In the genomic region with DNA sequence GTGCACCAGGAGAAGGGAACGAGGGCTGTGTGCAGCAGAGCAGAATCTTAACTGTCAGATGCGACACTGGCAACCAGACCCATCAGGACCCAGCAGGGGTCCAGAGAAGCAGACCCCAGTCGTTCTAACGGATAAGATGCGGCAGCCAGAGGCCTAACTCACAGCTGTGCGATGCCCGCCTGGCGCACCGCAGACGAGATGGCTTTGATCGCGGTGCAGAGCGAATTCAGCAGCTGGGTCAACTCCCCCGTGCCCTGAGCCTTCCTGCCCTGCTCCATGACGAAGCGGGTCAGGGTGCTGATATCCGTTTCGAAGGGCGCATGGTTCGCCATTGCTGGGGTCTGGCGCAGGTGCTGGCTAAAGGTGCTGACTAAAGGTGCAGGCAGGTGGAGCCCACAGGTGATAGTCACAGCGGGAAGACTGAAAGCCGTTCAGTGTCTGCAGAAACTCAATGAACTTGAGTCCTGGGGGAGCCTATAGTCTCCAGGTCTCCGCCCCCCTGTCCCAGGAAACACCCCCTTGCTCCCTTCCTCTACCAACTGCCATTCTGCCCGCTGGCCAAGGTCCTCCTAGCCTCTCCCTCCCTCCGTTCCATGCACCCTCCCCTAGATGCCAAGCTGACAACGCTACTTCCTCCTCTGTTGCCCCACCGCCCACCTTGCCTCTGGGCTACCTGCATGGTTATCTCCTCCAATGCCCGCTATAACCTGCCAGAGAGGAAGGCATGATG, we compare ENCODE assay signal across 7 mouse cellular contexts. TPM values are rescaled to one million over a fixed set of nuclear protein-coding genes. Genes with fewer than 3 reads are reported as not detected.
DNase-seq lines count a peak whose midpoint lies in the region; ATAC-seq lines count a peak whose summit lies in the region.

A gene (minus strand): TSS at position 571 of the 730 bp plus-strand sequence.

- H3K4me3 ChIP-seq in forebrain, embryonic 13.5 days = peak within 1 kb of the TSS; percentile 5; the same call in 1 of the 2 replicates
- H3K4me3 ChIP-seq in midbrain, embryonic 13.5 days (replicated peaks) = peak within 1 kb of the TSS; percentile 29

- H3K9ac ChIP-seq in forebrain, embryonic 13.5 days = no peak within 1 kb of the TSS
- peak within 1 kb of the TSS; percentile 24; the same call in 1 of the 2 replicates for H3K9ac ChIP-seq in midbrain, embryonic 13.5 days (replicated peaks)

- H3K9me3 ChIP-seq in forebrain, embryonic 13.5 days (replicated peaks) = no peaks in the 10 kb centered on the region
- H3K9me3 ChIP-seq in midbrain, embryonic 13.5 days = no peaks in the 10 kb centered on the region; the same call in 1 of the 2 replicates

- peak; percentile 14 for DNase-seq in ovary, postnatal 36 days (ENCODE audit: low spot score)
- DNase-seq in ovary, postnatal 14 days (ENCODE audit: low spot score) = no peak
- DNase-seq in kidney, postnatal 14 days = peak; percentile 85
- DNase-seq in frontal cortex, adult 2 months (ENCODE audit: extremely low spot score in 1 of 2, low spot score in 1 of 2) = no peak
- no peak for DNase-seq in left cerebral cortex, adult 9 months (ENCODE audit: low spot score in 2 of 2)

- H3K4me1 ChIP-seq in forebrain, embryonic 13.5 days = no peaks in the 10 kb centered on the region
- peaks cover 7% of the 10 kb centered on the region; the same call in 1 of the 2 replicates for H3K4me1 ChIP-seq in midbrain, embryonic 13.5 days (replicated peaks)

- WGBS in forebrain, embryonic 13.5 days = 5% methylated on average over 29 of the region's 29 CpGs
- WGBS in midbrain, embryonic 13.5 days = 4% methylated on average over 29 of the region's 29 CpGs

- peaks cover 34% of the 10 kb centered on the region for H3K27me3 ChIP-seq in forebrain, embryonic 13.5 days
- H3K27me3 ChIP-seq in midbrain, embryonic 13.5 days = peaks cover 30% of the 10 kb centered on the region

- no peak for ATAC-seq in forebrain, embryonic 13.5 days
- peak; percentile 11; the same call in 1 of the 2 replicates for ATAC-seq in midbrain, embryonic 13.5 days

- peak within 1 kb of the TSS; percentile 36 for H3K4me2 ChIP-seq in forebrain, embryonic 13.5 days
- peak within 1 kb of the TSS; percentile 52 for H3K4me2 ChIP-seq in midbrain, embryonic 13.5 days (replicated peaks)

- H3K27ac ChIP-seq in forebrain, embryonic 13.5 days = no peak within 1 kb of the TSS
- no peak within 1 kb of the TSS for H3K27ac ChIP-seq in midbrain, embryonic 13.5 days

- no peaks in the 10 kb centered on the region for H3K36me3 ChIP-seq in forebrain, embryonic 13.5 days (ENCODE audit: poor library complexity, severe bottlenecking)
- H3K36me3 ChIP-seq in midbrain, embryonic 13.5 days = no peaks in the 10 kb centered on the region

RNA-seq across cellular contexts. Expression of the gene that starts here (rescaled TPM):
- polyA plus RNA-seq in forebrain, embryonic 13.5 days (2015; fragmentation: Nextera tagmentation; extraction: Ambion mirVana) = 0.42 TPM in 1 of 2 replicates, not detected in the other
- not detected in 2 replicates for polyA plus RNA-seq in midbrain, embryonic 13.5 days (2015; fragmentation: Nextera tagmentation; extraction: Ambion mirVana)
- polyA plus RNA-seq in frontal cortex, adult 2 months (2012; rRNA removed) = 0.19 and 0.22 TPM in 2 replicates

Comparison
In these comparisons a context has a peak if more than half of its experiments do, and no peak if none do; other contexts are left out.
1. DNase-seq: peak in ovary, postnatal 36 days (single experiment) and kidney, postnatal 14 days (single experiment); none in ovary, postnatal 14 days (single experiment), frontal cortex, adult 2 months (0 of 2) and left cerebral cortex, adult 9 months (0 of 2).
2. Peak in ATAC-seq, H3K4me3 ChIP-seq, H3K9ac ChIP-seq and H3K4me2 ChIP-seq in midbrain, embryonic 13.5 days; RNA of the gene not detected or under 1 TPM.